13 mouse cellular contexts compared by ENCODE assay signal in the genomic region with DNA sequence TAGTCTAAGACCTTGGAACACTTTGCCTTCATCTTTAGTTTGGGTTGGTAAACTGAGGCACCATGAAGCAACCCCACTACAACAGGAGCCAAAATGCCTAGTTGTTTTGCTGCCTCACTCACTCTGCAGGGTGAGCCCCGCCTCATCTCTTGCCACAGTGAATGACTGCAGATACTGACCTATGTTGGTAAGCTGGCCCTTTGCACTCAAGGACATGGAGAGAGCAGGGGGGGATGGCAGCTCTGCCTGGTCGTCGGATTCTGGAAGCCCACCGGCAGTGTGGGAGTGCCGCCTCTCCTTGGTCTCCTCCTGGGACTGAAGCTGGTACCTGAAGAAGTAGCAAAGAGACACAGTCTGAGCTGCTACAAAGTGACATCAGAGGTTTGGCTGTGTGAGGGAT.
"Had no signal": no experiment of that assay in that cellular context is flagged by ENCODE, and none has a peak within 500 bp of the region (broad histone marks: within the 10 kb centered on the region; RNA-seq: fewer than 3 reads in every experiment).

No protein-coding gene starts in this region.

- H3K27ac ChIP-seq: midbrain, embryonic 10.5 days; midbrain, embryonic 12.5 days; neural tube, embryonic 12.5 days; stomach, embryonic 15.5 days; stomach, postnatal 0 days had no signal

- DNase-seq: lung, embryonic 14.5 days; lung, postnatal 10 days; lung, postnatal 4 days; midbrain, embryonic 14.5 days; right cerebral cortex, postnatal 14 days; thymus, adult 2 months; thymus, postnatal 25 days; thymus, postnatal 4 days had no signal

- H3K4me1 ChIP-seq: midbrain, embryonic 10.5 days; midbrain, embryonic 12.5 days; neural tube, embryonic 12.5 days had no signal

- H3K4me2 ChIP-seq: lung, embryonic 14.5 days; midbrain, embryonic 12.5 days; neural tube, embryonic 12.5 days; stomach, embryonic 15.5 days had no signal

- H3K9me3 ChIP-seq: midbrain, embryonic 10.5 days; midbrain, embryonic 12.5 days; neural tube, embryonic 12.5 days; stomach, embryonic 15.5 days had no signal

- H3K4me3 ChIP-seq: midbrain, embryonic 10.5 days; midbrain, embryonic 12.5 days; neural tube, embryonic 12.5 days; stomach, embryonic 15.5 days had no signal

- H3K27me3 ChIP-seq: midbrain, embryonic 12.5 days; neural tube, embryonic 12.5 days; stomach, embryonic 15.5 days had no signal

- H3K9ac ChIP-seq: lung, embryonic 14.5 days; midbrain, embryonic 12.5 days; neural tube, embryonic 12.5 days; stomach, embryonic 15.5 days had no signal
